Mouse (Mus musculus): ENCODE measurements at regions not wholly inside any gene's neighbourhood (a gene's known extent, or its start where the extent isn't known, plus 50 kb on each side); places are given as distances from the start of the nearest gene placed in this dataset.

GRCm38 (mm10) chr3:23127134-23127533, 1050.7 kb downstream of the Tbl1xr1 start:
- ATAC-seq (ENCODE audit: insufficient number of reproducible peaks, low FRiP score, low TSS enrichment, low read depth) (no peak), DNase-seq (ENCODE audit: low spot score) (no peak)
- Histone ChIP-seq H3K9ac (ENCODE audit: low read length) (no peak overlapping the region), H3K4me3 (ENCODE audit: low read depth, low read length) (no peak overlapping the region), H3K4me1 (ENCODE audit: control insufficient read depth, insufficient read depth, low read length) (no peaks in the 10 kb centered on the region), H3K27me3 (ENCODE audit: control insufficient read depth, insufficient read depth, low read length) (no peaks in the 10 kb centered on the region), H3K4me2 (ENCODE audit: low read depth, severe bottlenecking) (no peak overlapping the region), H3K36me3 (ENCODE audit: control insufficient read depth, insufficient read depth, low read length) (no peaks in the 10 kb centered on the region), H3K9me3 (ENCODE audit: control insufficient read depth, low read length) (no peaks in the 10 kb centered on the region), H3K27ac (replicated peaks; ENCODE audit: low read depth, low read length) (no peak overlapping the region)
- WGBS = 93% methylated on average over 1 of the region's 1 CpGs

DNA sequence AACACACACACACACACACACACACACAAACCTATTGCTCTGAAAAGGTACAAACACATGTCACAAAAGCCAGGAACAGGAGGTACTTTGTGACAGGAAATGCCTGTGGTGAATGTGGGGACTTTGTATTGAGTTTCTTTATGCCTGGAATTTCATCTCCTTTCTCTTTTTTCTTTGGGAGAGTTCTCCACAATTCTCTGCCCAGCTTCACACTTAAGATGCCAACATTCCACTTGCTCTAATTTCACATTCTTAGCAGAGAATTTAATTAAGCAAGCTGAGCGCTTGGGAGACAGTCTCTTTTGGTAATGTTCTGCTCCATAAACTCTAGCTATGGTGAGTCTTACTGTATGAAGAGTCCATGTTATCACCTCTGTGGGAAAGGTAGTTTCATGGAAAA, 1059.1 kb downstream of the Tbl1xr1 start:
- WGBS = 80% methylated on average over 1 of the region's 1 CpGs
- Histone ChIP-seq H3K4me3 (ENCODE audit: low read depth, low read length) (no peak overlapping the region), H3K27ac (replicated peaks; ENCODE audit: low read depth, low read length) (no peak overlapping the region), H3K4me1 (ENCODE audit: control insufficient read depth, insufficient read depth, low read length) (no peaks in the 10 kb centered on the region), H3K36me3 (ENCODE audit: control insufficient read depth, insufficient read depth, low read length) (no peaks in the 10 kb centered on the region), H3K9me3 (ENCODE audit: control insufficient read depth, low read length) (no peaks in the 10 kb centered on the region), H3K9ac (ENCODE audit: low read length) (no peak overlapping the region), H3K27me3 (ENCODE audit: control insufficient read depth, insufficient read depth, low read length) (no peaks in the 10 kb centered on the region), H3K4me2 (ENCODE audit: low read depth, severe bottlenecking) (no peak overlapping the region)
- ATAC-seq (ENCODE audit: insufficient number of reproducible peaks, low FRiP score, low TSS enrichment, low read depth) (no peak), DNase-seq (ENCODE audit: low spot score) (no peak)

GRCm38 (mm10) chr3:23138932-23139331, 1062.5 kb downstream of the Tbl1xr1 start:
- no peaks in the 10 kb centered on the region for H3K36me3 ChIP-seq (ENCODE audit: control insufficient read depth, insufficient read depth, low read length)
- DNase-seq (ENCODE audit: low spot score) = no peak
- no peak overlapping the region for H3K9ac ChIP-seq (ENCODE audit: low read length)
- H3K27me3 ChIP-seq (ENCODE audit: control insufficient read depth, insufficient read depth, low read length) = no peaks in the 10 kb centered on the region
- no peaks in the 10 kb centered on the region for H3K4me1 ChIP-seq (ENCODE audit: control insufficient read depth, insufficient read depth, low read length)
- H3K4me2 ChIP-seq (ENCODE audit: low read depth, severe bottlenecking) = no peak overlapping the region
- ATAC-seq (ENCODE audit: insufficient number of reproducible peaks, low FRiP score, low TSS enrichment, low read depth) = no peak
- no peaks in the 10 kb centered on the region for H3K9me3 ChIP-seq (ENCODE audit: control insufficient read depth, low read length)
- no peak overlapping the region for H3K27ac ChIP-seq (replicated peaks; ENCODE audit: low read depth, low read length)
- no peak overlapping the region for H3K4me3 ChIP-seq (ENCODE audit: low read depth, low read length)

- DNase-seq (ENCODE audit: low spot score) (no peak), ATAC-seq (ENCODE audit: insufficient number of reproducible peaks, low FRiP score, low TSS enrichment, low read depth) (no peak)
- no peaks in the 10 kb centered on the region for H3K36me3 ChIP-seq (ENCODE audit: control insufficient read depth, insufficient read depth, low read length)
- no peak overlapping the region for H3K4me2 ChIP-seq (ENCODE audit: low read depth, severe bottlenecking)
- no peaks in the 10 kb centered on the region for H3K9me3 ChIP-seq (ENCODE audit: control insufficient read depth, low read length)
- 83% methylated on average over 3 of the region's 3 CpGs for WGBS
- no peak overlapping the region for H3K27ac ChIP-seq (replicated peaks; ENCODE audit: low read depth, low read length)
- H3K4me1 ChIP-seq (ENCODE audit: control insufficient read depth, insufficient read depth, low read length) = no peaks in the 10 kb centered on the region
- H3K4me3 ChIP-seq (ENCODE audit: low read depth, low read length) = no peak overlapping the region
- H3K9ac ChIP-seq (ENCODE audit: low read length) = no peak overlapping the region
- no peaks in the 10 kb centered on the region for H3K27me3 ChIP-seq (ENCODE audit: control insufficient read depth, insufficient read depth, low read length)
These were observed 1088.5 kb downstream of the Tbl1xr1 start for GRCm38 (mm10) chr3:23164828-23165450.

- Histone ChIP-seq H3K27me3 (ENCODE audit: control insufficient read depth, insufficient read depth, low read length) (no peaks in the 10 kb centered on the region), H3K9ac (ENCODE audit: low read length) (no peak overlapping the region), H3K4me2 (ENCODE audit: low read depth, severe bottlenecking) (no peak overlapping the region), H3K4me1 (ENCODE audit: control insufficient read depth, insufficient read depth, low read length) (no peaks in the 10 kb centered on the region), H3K27ac (replicated peaks; ENCODE audit: low read depth, low read length) (no peak overlapping the region), H3K9me3 (ENCODE audit: control insufficient read depth, low read length) (no peaks in the 10 kb centered on the region; the same call in 1 of the 2 replicates), H3K4me3 (ENCODE audit: low read depth, low read length) (no peak overlapping the region), H3K36me3 (ENCODE audit: control insufficient read depth, insufficient read depth, low read length) (no peaks in the 10 kb centered on the region)
- ATAC-seq (ENCODE audit: insufficient number of reproducible peaks, low FRiP score, low TSS enrichment, low read depth) (no peak), DNase-seq (ENCODE audit: low spot score) (no peak)
- 91% methylated on average over 8 of the region's 8 CpGs for WGBS
These were observed 1106.9 kb downstream of the Tbl1xr1 start for GRCm38 (mm10) chr3:23183393-23183792.

- H3K9me3 ChIP-seq (ENCODE audit: control insufficient read depth, low read length) = no peaks in the 10 kb centered on the region
- H3K4me1 ChIP-seq (ENCODE audit: control insufficient read depth, insufficient read depth, low read length) = no peaks in the 10 kb centered on the region
- no peak overlapping the region for H3K9ac ChIP-seq (ENCODE audit: low read length)
- 83% methylated on average over 4 of the region's 4 CpGs for WGBS
- no peak for DNase-seq (ENCODE audit: low spot score)
- no peak overlapping the region for H3K4me3 ChIP-seq (ENCODE audit: low read depth, low read length)
- no peak overlapping the region for H3K4me2 ChIP-seq (ENCODE audit: low read depth, severe bottlenecking)
- no peak for ATAC-seq (ENCODE audit: insufficient number of reproducible peaks, low FRiP score, low TSS enrichment, low read depth)
- H3K36me3 ChIP-seq (ENCODE audit: control insufficient read depth, insufficient read depth, low read length) = no peaks in the 10 kb centered on the region
- no peak overlapping the region for H3K27ac ChIP-seq (replicated peaks; ENCODE audit: low read depth, low read length)
- H3K27me3 ChIP-seq (ENCODE audit: control insufficient read depth, insufficient read depth, low read length) = no peaks in the 10 kb centered on the region
These were observed 1112.0 kb downstream of the Tbl1xr1 start for GRCm38 (mm10) chr3:23188479-23188878.

- Histone ChIP-seq H3K36me3 (ENCODE audit: control insufficient read depth, insufficient read depth, low read length) (no peaks in the 10 kb centered on the region), H3K4me2 (ENCODE audit: low read depth, severe bottlenecking) (no peak overlapping the region), H3K4me1 (ENCODE audit: control insufficient read depth, insufficient read depth, low read length) (no peaks in the 10 kb centered on the region), H3K27me3 (ENCODE audit: control insufficient read depth, insufficient read depth, low read length) (no peaks in the 10 kb centered on the region), H3K9ac (ENCODE audit: low read length) (no peak overlapping the region), H3K9me3 (ENCODE audit: control insufficient read depth, low read length) (no peaks in the 10 kb centered on the region), H3K27ac (replicated peaks; ENCODE audit: low read depth, low read length) (no peak overlapping the region), H3K4me3 (ENCODE audit: low read depth, low read length) (no peak overlapping the region)
- WGBS = 84% methylated on average over 1 of the region's 1 CpGs
- ATAC-seq (ENCODE audit: insufficient number of reproducible peaks, low FRiP score, low TSS enrichment, low read depth) = no peak
- DNase-seq (ENCODE audit: low spot score) = no peak
These were observed 1123.6 kb downstream of the Tbl1xr1 start for GRCm38 (mm10) chr3:23200056-23200455.

- Histone ChIP-seq H3K27me3 (ENCODE audit: control insufficient read depth, insufficient read depth, low read length) (no peaks in the 10 kb centered on the region), H3K9ac (ENCODE audit: low read length) (no peak overlapping the region), H3K4me1 (ENCODE audit: control insufficient read depth, insufficient read depth, low read length) (no peaks in the 10 kb centered on the region), H3K4me3 (ENCODE audit: low read depth, low read length) (no peak overlapping the region), H3K9me3 (ENCODE audit: control insufficient read depth, low read length) (no peaks in the 10 kb centered on the region), H3K36me3 (ENCODE audit: control insufficient read depth, insufficient read depth, low read length) (no peaks in the 10 kb centered on the region), H3K4me2 (ENCODE audit: low read depth, severe bottlenecking) (no peak overlapping the region), H3K27ac (replicated peaks; ENCODE audit: low read depth, low read length) (no peak overlapping the region)
- WGBS = 91% methylated on average over 1 of the region's 1 CpGs
- DNase-seq (ENCODE audit: low spot score) = no peak
- no peak for ATAC-seq (ENCODE audit: insufficient number of reproducible peaks, low FRiP score, low TSS enrichment, low read depth)
These were observed 1138.0 kb downstream of the Tbl1xr1 start for GRCm38 (mm10) chr3:23214427-23214826.

- H3K9ac ChIP-seq (ENCODE audit: low read length) = no peak overlapping the region
- 76% methylated on average over 1 of the region's 1 CpGs for WGBS
- DNase-seq (ENCODE audit: low spot score) = no peak
- H3K9me3 ChIP-seq (ENCODE audit: control insufficient read depth, low read length) = no peaks in the 10 kb centered on the region
- no peak overlapping the region for H3K27ac ChIP-seq (replicated peaks; ENCODE audit: low read depth, low read length)
- H3K4me1 ChIP-seq (ENCODE audit: control insufficient read depth, insufficient read depth, low read length) = no peaks in the 10 kb centered on the region
- H3K27me3 ChIP-seq (ENCODE audit: control insufficient read depth, insufficient read depth, low read length) = no peaks in the 10 kb centered on the region
- no peak overlapping the region for H3K4me2 ChIP-seq (ENCODE audit: low read depth, severe bottlenecking)
- no peak overlapping the region for H3K4me3 ChIP-seq (ENCODE audit: low read depth, low read length)
- H3K36me3 ChIP-seq (ENCODE audit: control insufficient read depth, insufficient read depth, low read length) = no peaks in the 10 kb centered on the region
- no peak for ATAC-seq (ENCODE audit: insufficient number of reproducible peaks, low FRiP score, low TSS enrichment, low read depth)
These were observed 1140.3 kb downstream of the Tbl1xr1 start for GRCm38 (mm10) chr3:23216754-23217153.
